Mouse (Mus musculus) adrenal gland, postnatal 36 days (tissue): ENCODE measurements around the gene Gm21981. TPM values are rescaled to one million over a fixed set of nuclear protein-coding genes. Genes with fewer than 3 reads are reported as not detected.

ENCODE experiments used
- DNase-seq, 2 experiments: peaks; one replicate each; pipeline ENCODE4 v3.0.0; 2021; ENCODE audit warnings: mixed read lengths in 1 of 2
- long read RNA-seq, 2 experiments: library from polyadenylated mRNA; stranded (forward); transcript quantifications; one replicate each; pipeline ENCODE4 v2.0.0; 2021; ENCODE audit warnings: borderline sequencing depth in 2 of 2
- total RNA-seq, 2 experiments: library from RNA; stranded (reverse); gene quantifications; 2 replicates each; pipeline ENCODE4 v1.2.3; 2021

Gm21981 gene
- under 1 TPM; 0.40 to 0.86 TPM for total RNA-seq
- long read RNA-seq, experiment 1, partial matches to known transcripts: 4 of 4 reads
- long read RNA-seq, experiment 1, other reads (novel, unspliced or antisense): 0 of 4 reads
- long read RNA-seq, experiment 2: 0 reads

- no peak for DNase-seq
Observed at GRCm38 (mm10) chr17:47694442-47694502, at the start of gene Gm21981. TSS of gene Gm21981 (minus strand) at chr17:47694455.

- DNase-seq: peak in 1 of 2 experiments; percentile 46
Observed at GRCm38 (mm10) chr17:47742991-47743734, 48.9 kb upstream of the Gm21981 start.

GRCm38 (mm10) chr17:47740186-47740585, 45.9 kb upstream of the Gm21981 start:
- no peak for DNase-seq

- no peak for DNase-seq
Observed at GRCm38 (mm10) chr17:47738879-47739798, 44.9 kb upstream of the Gm21981 start.

GRCm38 (mm10) chr17:47738066-47738878, 44.0 kb upstream of the Gm21981 start:
- peak; percentile 55 to 73 for DNase-seq

GRCm38 (mm10) chr17:47737271-47738065, 43.2 kb upstream of the Gm21981 start:
- DNase-seq: peak; percentile 94 to 96

GRCm38 (mm10) chr17:47736856-47737255, 42.6 kb upstream of the Gm21981 start, which contains the start of gene Tfeb:
TSS of gene Tfeb (plus strand) at chr17:47737030.
- DNase-seq: peak; percentile 98 to 99

GRCm38 (mm10) chr17:47735553-47736100, 41.4 kb upstream of the Gm21981 start:
- DNase-seq: no peak

- no peak for DNase-seq
Observed at GRCm38 (mm10) chr17:47730633-47731575, 36.6 kb upstream of the Gm21981 start.

- no peak for DNase-seq
Observed at GRCm38 (mm10) chr17:47726566-47726965, 32.3 kb upstream of the Gm21981 start, which contains the start of gene Pgc. TSS of gene Pgc (plus strand) at chr17:47726842.

- no peak for DNase-seq
Observed at GRCm38 (mm10) chr17:47721183-47721582, 26.9 kb upstream of the Gm21981 start.

GRCm38 (mm10) chr17:47715037-47715436, 20.8 kb upstream of the Gm21981 start:
- DNase-seq: no peak

GRCm38 (mm10) chr17:47712889-47713571, 18.8 kb upstream of the Gm21981 start:
- DNase-seq: no peak

- DNase-seq: no peak
Observed at GRCm38 (mm10) chr17:47711883-47712282, 17.6 kb upstream of the Gm21981 start.

- no peak for DNase-seq
Observed at GRCm38 (mm10) chr17:47710036-47710435, 15.8 kb upstream of the Gm21981 start.

GRCm38 (mm10) chr17:47708972-47709371, 14.7 kb upstream of the Gm21981 start:
- DNase-seq: no peak

GRCm38 (mm10) chr17:47707961-47708360, 13.7 kb upstream of the Gm21981 start:
- no peak for DNase-seq

GRCm38 (mm10) chr17:47706196-47706595, 11.9 kb upstream of the Gm21981 start:
- DNase-seq: no peak

- no peak for DNase-seq
Observed at GRCm38 (mm10) chr17:47704692-47705091, 10.4 kb upstream of the Gm21981 start.
